Mouse (Mus musculus): ENCODE measurements around the gene Selp. TPM values are rescaled to one million over a fixed set of nuclear protein-coding genes. Genes with fewer than 3 reads are reported as not detected.

Gene Selp
- polyA plus RNA-seq, 1 experiment from 2014 or later, result 0.62 TPM

- Histone ChIP-seq H3K4me3 (ENCODE audit: low read depth, low read length) (no peak overlapping the region), H3K4me1 (replicated peaks; ENCODE audit: control insufficient read depth, insufficient read depth) (no peaks in the 10 kb centered on the region), H3K27me3 (ENCODE audit: control insufficient read depth, insufficient read depth, low read length) (no peaks in the 10 kb centered on the region), H3K9me3 (ENCODE audit: control insufficient read depth, low read length) (no peaks in the 10 kb centered on the region), H3K27ac (replicated peaks) (no peak overlapping the region), H3K9ac (ENCODE audit: low read length) (no peak overlapping the region), H3K4me2 (replicated peaks; ENCODE audit: low read depth) (no peak overlapping the region), H3K36me3 (ENCODE audit: control insufficient read depth, insufficient read depth, low read length) (no peaks in the 10 kb centered on the region)
- TF ChIP-seq EP300 (optimal IDR thresholded peaks at IDR 0.05), result no peak
- TF ChIP-seq CTCF (IDR thresholded peaks at IDR 0.05; ENCODE audit: low read depth), result no peak
- ATAC-seq (ENCODE audit: low FRiP score, low TSS enrichment) (no peak), DNase-seq (ENCODE audit: low spot score) (no peak)
- WGBS, result 75% methylated on average over 7 of the region's 7 CpGs
These were observed 41.3 kb upstream of the Selp start for GRCm38 (mm10) chr1:164073803-164074202.

- TF ChIP-seq CTCF (IDR thresholded peaks at IDR 0.05; ENCODE audit: low read depth) (no peak), EP300 (optimal IDR thresholded peaks at IDR 0.05) (no peak)
- no peaks in the 10 kb centered on the region for H3K36me3 ChIP-seq (ENCODE audit: control insufficient read depth, insufficient read depth, low read length)
- no peak overlapping the region for H3K4me3 ChIP-seq (ENCODE audit: low read depth, low read length)
- H3K27ac ChIP-seq (replicated peaks), result no peak overlapping the region
- DNase-seq (ENCODE audit: low spot score), result no peak
- H3K9me3 ChIP-seq (ENCODE audit: control insufficient read depth, low read length), result no peaks in the 10 kb centered on the region
- H3K4me1 ChIP-seq (replicated peaks; ENCODE audit: control insufficient read depth, insufficient read depth), result no peaks in the 10 kb centered on the region
- H3K4me2 ChIP-seq (replicated peaks; ENCODE audit: low read depth), result no peak overlapping the region
- no peak overlapping the region for H3K9ac ChIP-seq (ENCODE audit: low read length)
- ATAC-seq (ENCODE audit: low FRiP score, low TSS enrichment), result no peak
- WGBS, result 82% methylated on average over 2 of the region's 2 CpGs
- no peaks in the 10 kb centered on the region for H3K27me3 ChIP-seq (ENCODE audit: control insufficient read depth, insufficient read depth, low read length)
These were observed 40.4 kb upstream of the Selp start for GRCm38 (mm10) chr1:164074606-164075140.

GRCm38 (mm10) chr1:164075416-164075815 lies 39.6 kb upstream of the Selp start:
- no peak for DNase-seq (ENCODE audit: low spot score)
- no peak overlapping the region for H3K4me3 ChIP-seq (ENCODE audit: low read depth, low read length)
- no peak overlapping the region for H3K9ac ChIP-seq (ENCODE audit: low read length)
- WGBS, result 87% methylated on average over 1 of the region's 1 CpGs
- H3K27ac ChIP-seq (replicated peaks), result no peak overlapping the region
- no peak overlapping the region for H3K4me2 ChIP-seq (replicated peaks; ENCODE audit: low read depth)
- no peaks in the 10 kb centered on the region for H3K9me3 ChIP-seq (ENCODE audit: control insufficient read depth, low read length)
- no peak for TF ChIP-seq EP300 (optimal IDR thresholded peaks at IDR 0.05)
- TF ChIP-seq CTCF (IDR thresholded peaks at IDR 0.05; ENCODE audit: low read depth), result no peak
- no peaks in the 10 kb centered on the region for H3K4me1 ChIP-seq (replicated peaks; ENCODE audit: control insufficient read depth, insufficient read depth)
- H3K27me3 ChIP-seq (ENCODE audit: control insufficient read depth, insufficient read depth, low read length), result no peaks in the 10 kb centered on the region
- H3K36me3 ChIP-seq (ENCODE audit: control insufficient read depth, insufficient read depth, low read length), result no peaks in the 10 kb centered on the region
- ATAC-seq (ENCODE audit: low FRiP score, low TSS enrichment), result no peak

GRCm38 (mm10) chr1:164076441-164076840 lies 38.6 kb upstream of the Selp start:
- Histone ChIP-seq H3K4me1 (replicated peaks; ENCODE audit: control insufficient read depth, insufficient read depth) (no peaks in the 10 kb centered on the region), H3K27ac (replicated peaks) (no peak overlapping the region), H3K4me2 (replicated peaks; ENCODE audit: low read depth) (no peak overlapping the region), H3K9me3 (ENCODE audit: control insufficient read depth, low read length) (no peaks in the 10 kb centered on the region), H3K9ac (ENCODE audit: low read length) (no peak overlapping the region), H3K27me3 (ENCODE audit: control insufficient read depth, insufficient read depth, low read length) (no peaks in the 10 kb centered on the region), H3K36me3 (ENCODE audit: control insufficient read depth, insufficient read depth, low read length) (no peaks in the 10 kb centered on the region), H3K4me3 (ENCODE audit: low read depth, low read length) (no peak overlapping the region)
- 38% methylated on average over 1 of the region's 1 CpGs for WGBS
- DNase-seq (ENCODE audit: low spot score) (no peak), ATAC-seq (ENCODE audit: low FRiP score, low TSS enrichment) (no peak)
- TF ChIP-seq CTCF (IDR thresholded peaks at IDR 0.05; ENCODE audit: low read depth) (no peak), EP300 (optimal IDR thresholded peaks at IDR 0.05) (no peak)

GRCm38 (mm10) chr1:164077031-164077430 lies 38.0 kb upstream of the Selp start:
- Histone ChIP-seq H3K4me1 (replicated peaks; ENCODE audit: control insufficient read depth, insufficient read depth) (no peaks in the 10 kb centered on the region), H3K4me3 (ENCODE audit: low read depth, low read length) (no peak overlapping the region), H3K36me3 (ENCODE audit: control insufficient read depth, insufficient read depth, low read length) (no peaks in the 10 kb centered on the region), H3K9ac (ENCODE audit: low read length) (no peak overlapping the region), H3K4me2 (replicated peaks; ENCODE audit: low read depth) (no peak overlapping the region), H3K27ac (replicated peaks) (no peak overlapping the region), H3K9me3 (ENCODE audit: control insufficient read depth, low read length) (no peaks in the 10 kb centered on the region), H3K27me3 (ENCODE audit: control insufficient read depth, insufficient read depth, low read length) (no peaks in the 10 kb centered on the region)
- no peak for ATAC-seq (ENCODE audit: low FRiP score, low TSS enrichment)
- DNase-seq (ENCODE audit: low spot score), result no peak
- 87% methylated on average over 3 of the region's 3 CpGs for WGBS
- no peak for TF ChIP-seq EP300 (optimal IDR thresholded peaks at IDR 0.05)
- no peak for TF ChIP-seq CTCF (IDR thresholded peaks at IDR 0.05; ENCODE audit: low read depth)

GRCm38 (mm10) chr1:164078323-164078741 lies 36.7 kb upstream of the Selp start:
- Histone ChIP-seq H3K27ac (replicated peaks) (no peak overlapping the region), H3K4me3 (ENCODE audit: low read depth, low read length) (no peak overlapping the region), H3K36me3 (ENCODE audit: control insufficient read depth, insufficient read depth, low read length) (no peaks in the 10 kb centered on the region), H3K27me3 (ENCODE audit: control insufficient read depth, insufficient read depth, low read length) (no peaks in the 10 kb centered on the region), H3K9ac (ENCODE audit: low read length) (no peak overlapping the region), H3K9me3 (ENCODE audit: control insufficient read depth, low read length) (no peaks in the 10 kb centered on the region), H3K4me1 (replicated peaks; ENCODE audit: control insufficient read depth, insufficient read depth) (no peaks in the 10 kb centered on the region), H3K4me2 (replicated peaks; ENCODE audit: low read depth) (no peak overlapping the region)
- DNase-seq (ENCODE audit: low spot score), result no peak
- ATAC-seq (ENCODE audit: low FRiP score, low TSS enrichment), result no peak
- 79% methylated on average over 4 of the region's 4 CpGs for WGBS
- TF ChIP-seq EP300 (optimal IDR thresholded peaks at IDR 0.05) (no peak), CTCF (IDR thresholded peaks at IDR 0.05; ENCODE audit: low read depth) (no peak)

All from stomach, postnatal 0 days (tissue).